Mouse (Mus musculus) olfactory bulb, adult 2 months (tissue): ENCODE measurements around the gene Rbck1.
A peak's percentile ranks its signal among the peaks of the same experiment; 100 is the strongest.

Experiments
- CTCF ChIP-seq: fragments of 200-500 bp; IDR thresholded peaks from 2 replicates; pipeline ENCODE4 v1.5.1; 2012; ENCODE audit warnings: low read depth, mild to moderate bottlenecking, low read length, moderate library complexity; ENCODE audit not compliant: insufficient read depth
- POLR2A ChIP-seq: fragments of 200-500 bp; IDR thresholded peaks from 2 replicates; pipeline ENCODE4 v1.6.1; 2012; ENCODE audit warnings: mild to moderate bottlenecking, low read depth, low read length, moderate library complexity; ENCODE audit not compliant: insufficient read depth

DNA sequence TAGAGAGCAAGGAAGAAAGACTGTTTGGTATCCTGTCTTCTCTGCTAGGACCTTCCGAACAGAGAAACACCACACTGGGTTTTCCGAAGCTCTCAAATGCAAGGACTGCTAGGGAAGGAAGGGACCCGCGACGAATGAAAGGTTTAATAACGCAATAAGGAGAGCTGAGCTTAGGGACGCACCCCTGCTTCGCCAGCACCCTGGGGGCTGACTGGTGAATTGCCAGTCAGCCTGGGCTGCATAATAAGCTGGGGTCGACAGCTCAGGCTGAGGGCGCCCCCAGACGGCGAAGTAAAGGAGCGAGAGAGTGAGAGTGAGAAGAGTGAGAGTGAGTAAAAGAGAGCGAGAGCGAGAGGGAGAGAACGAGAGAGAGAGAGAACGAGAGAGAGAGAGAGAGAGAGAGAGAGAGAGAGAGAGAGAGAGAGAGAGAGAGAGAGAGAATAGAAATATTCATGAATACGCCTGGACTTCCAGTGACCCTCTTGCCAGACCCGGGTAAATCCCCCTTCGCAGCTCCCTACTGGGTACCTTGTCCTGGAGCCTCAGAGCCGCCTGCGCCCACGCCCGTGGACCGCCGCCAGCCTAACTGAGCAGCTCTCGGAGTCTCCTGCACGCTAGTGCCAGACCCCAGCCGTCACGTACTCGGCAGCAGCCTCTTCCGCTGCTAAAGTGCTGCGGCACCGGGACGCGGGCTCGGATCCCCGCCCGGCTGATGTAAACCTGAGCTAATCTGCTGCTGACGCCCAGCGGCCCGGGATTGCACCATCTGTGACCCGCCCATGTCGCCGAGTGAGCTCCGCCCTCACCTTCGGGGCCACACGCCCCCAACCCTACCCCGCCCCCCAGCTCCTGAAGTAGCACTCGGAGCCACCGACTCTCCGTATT is 11.1 kb upstream of the Rbck1 start, which contains the start of gene Trib3:
- TF ChIP-seq CTCF = peak; percentile 71
- TF ChIP-seq POLR2A = no peak
